Mouse (Mus musculus) E14TG2a.4 (cell line): ENCODE data around the gene Galnt10.
A peak's percentile ranks its signal among the peaks of the same experiment; 100 is the strongest.

Source experiments
- H3K27me3 ChIP-seq: 2 replicates; pipeline ENCODE4 v1.6.1; 2014; ENCODE audit warnings: low read length, control low read depth; ENCODE audit not compliant: insufficient read depth
- H3K36me3 ChIP-seq: 2 replicates; pipeline ENCODE4 v1.6.1; 2014; ENCODE audit warnings: low read length, control low read depth; ENCODE audit not compliant: insufficient read depth
- H3K4me1 ChIP-seq: replicated peaks from 2 replicates; pipeline ENCODE4 v1.6.1; 2014; ENCODE audit warnings: low read depth, low read length, control low read depth
- H3K4me3 ChIP-seq: replicated peaks from 2 replicates; pipeline ENCODE4 v1.5.1; 2014; ENCODE audit warnings: mild to moderate bottlenecking, low read length
- H3K9me3 ChIP-seq: 2 replicates; pipeline ENCODE4 v1.6.1; 2014; ENCODE audit warnings: low read length, control low read depth
- CTCF ChIP-seq: conservative IDR thresholded peaks from 2 replicates; pipeline ENCODE4 v1.5.1; 2014; ENCODE audit warnings: low read length
- NANOG ChIP-seq: IDR thresholded peaks from 2 replicates; pipeline ENCODE4 v1.6.1; 2014; ENCODE audit warnings: borderline replicate concordance, low read length, mixed read lengths
- POU5F1 ChIP-seq: IDR thresholded peaks from 2 replicates; pipeline ENCODE4 v1.6.1; 2014; ENCODE audit warnings: low read length, borderline replicate concordance

Galnt10 gene

DNA sequence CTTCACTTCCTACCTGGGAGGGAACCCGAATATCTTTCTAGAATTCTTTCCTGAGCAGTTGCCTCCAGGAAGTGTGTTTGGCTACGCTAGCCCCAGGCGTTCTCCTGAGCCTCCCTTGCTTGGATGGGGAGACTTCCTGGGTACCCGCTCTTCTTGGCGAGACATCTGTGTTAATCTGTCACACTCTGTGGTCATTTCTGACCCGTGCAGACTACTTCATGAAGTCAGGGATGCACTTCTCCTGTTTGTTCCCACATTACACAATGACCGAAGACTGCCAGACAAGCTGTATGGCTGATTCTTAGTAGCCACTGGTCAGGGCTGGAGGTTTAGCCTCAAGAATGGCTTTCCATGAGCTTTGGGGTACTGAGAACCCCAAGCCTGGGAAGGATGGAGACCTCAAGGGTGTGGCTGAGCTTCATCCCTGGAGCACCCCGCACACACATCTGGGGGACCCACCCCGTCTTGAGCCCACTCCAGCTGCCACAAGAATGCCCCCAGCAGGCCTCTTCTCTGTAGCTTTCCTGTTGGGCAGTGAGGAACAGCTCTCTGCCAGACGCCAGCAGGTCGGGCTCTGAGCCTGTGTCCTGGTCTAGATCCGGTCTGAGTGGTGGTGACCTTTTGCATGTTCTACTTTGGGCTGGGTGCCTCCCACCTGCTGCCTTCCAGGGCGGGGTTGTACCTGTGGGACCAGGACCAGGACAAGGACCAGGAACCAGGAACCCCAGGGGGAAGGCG lies 7.8 kb downstream of the Galnt10 start:
- no peaks in the 10 kb centered on the region; the same call in 1 of the 2 replicates for H3K27me3 ChIP-seq
- H3K4me1 ChIP-seq, result peaks cover 97% of the 10 kb centered on the region
- H3K4me3 ChIP-seq, result no peak overlapping the region

GRCm38 (mm10) chr11:57653796-57654195 lies 8.6 kb downstream of the Galnt10 start:
- Histone ChIP-seq H3K4me1 (peaks cover 97% of the 10 kb centered on the region), H3K27me3 (no peaks in the 10 kb centered on the region), H3K9me3 (no peaks in the 10 kb centered on the region), H3K36me3 (no peaks in the 10 kb centered on the region), H3K4me3 (no peak overlapping the region)
- TF ChIP-seq CTCF, result no peak
- no peak for TF ChIP-seq NANOG
- TF ChIP-seq POU5F1, result no peak

More for the DNA sequence above, 7.8 kb downstream of the Galnt10 start:
- no peak for TF ChIP-seq POU5F1
- TF ChIP-seq NANOG, result no peak
- no peak for TF ChIP-seq CTCF
- H3K36me3 ChIP-seq, result no peaks in the 10 kb centered on the region; the same call in 1 of the 2 replicates
- no peaks in the 10 kb centered on the region for H3K9me3 ChIP-seq

DNA sequence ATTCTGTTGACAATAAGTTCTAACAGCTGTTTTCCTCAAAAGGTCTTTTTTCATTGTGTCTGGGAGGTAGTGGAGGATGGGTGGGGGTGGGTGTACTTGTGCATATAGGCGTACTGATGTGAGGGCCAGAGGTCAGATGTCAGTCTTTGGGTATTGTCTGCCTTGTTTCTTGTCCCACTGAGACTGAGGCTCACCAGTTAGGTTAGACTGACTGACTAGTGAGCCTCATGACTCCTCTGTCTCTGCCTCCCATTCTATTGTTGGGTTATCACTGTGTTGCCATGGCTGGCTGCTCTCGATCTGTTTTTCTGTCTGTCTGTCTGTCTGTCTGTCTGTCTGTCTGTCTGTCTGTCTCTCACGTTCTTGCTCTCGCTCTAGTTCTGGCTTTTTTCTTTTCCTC lies 9.1 kb downstream of the Galnt10 start:
- Histone ChIP-seq H3K9me3 (no peaks in the 10 kb centered on the region), H3K4me1 (peaks cover 95% of the 10 kb centered on the region), H3K4me3 (no peak overlapping the region), H3K27me3 (no peaks in the 10 kb centered on the region), H3K36me3 (no peaks in the 10 kb centered on the region)
- TF ChIP-seq POU5F1 (no peak), NANOG (no peak), CTCF (no peak)

DNA sequence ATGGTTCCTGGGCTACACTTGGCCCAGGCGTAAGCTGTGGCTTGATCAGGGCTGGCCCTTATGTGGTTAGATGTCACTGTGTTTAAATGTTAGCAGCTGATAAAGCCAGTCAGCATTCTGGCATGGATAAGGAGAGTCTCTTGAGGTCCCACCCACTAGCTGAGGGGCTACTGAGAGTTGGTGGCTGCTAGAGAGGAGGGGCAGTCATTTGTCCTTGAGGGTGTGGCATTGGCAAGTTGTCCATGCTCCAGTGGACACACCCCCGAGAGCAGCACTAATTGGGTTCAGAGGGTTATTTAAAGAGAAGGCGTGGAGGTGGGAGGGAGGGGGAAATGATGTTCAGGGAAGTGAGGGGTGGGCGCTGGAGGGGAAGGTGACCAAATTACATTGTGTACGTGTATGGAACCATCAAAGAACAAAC lies 9.7 kb downstream of the Galnt10 start:
- Histone ChIP-seq H3K4me3 (no peak overlapping the region), H3K4me1 (peaks cover 95% of the 10 kb centered on the region), H3K9me3 (0 out of 2 replicates have a peak, but pooled peaks cover 1% of the 10 kb centered on the region), H3K36me3 (no peaks in the 10 kb centered on the region), H3K27me3 (no peaks in the 10 kb centered on the region)
- TF ChIP-seq POU5F1 (no peak), NANOG (no peak), CTCF (no peak)

DNA sequence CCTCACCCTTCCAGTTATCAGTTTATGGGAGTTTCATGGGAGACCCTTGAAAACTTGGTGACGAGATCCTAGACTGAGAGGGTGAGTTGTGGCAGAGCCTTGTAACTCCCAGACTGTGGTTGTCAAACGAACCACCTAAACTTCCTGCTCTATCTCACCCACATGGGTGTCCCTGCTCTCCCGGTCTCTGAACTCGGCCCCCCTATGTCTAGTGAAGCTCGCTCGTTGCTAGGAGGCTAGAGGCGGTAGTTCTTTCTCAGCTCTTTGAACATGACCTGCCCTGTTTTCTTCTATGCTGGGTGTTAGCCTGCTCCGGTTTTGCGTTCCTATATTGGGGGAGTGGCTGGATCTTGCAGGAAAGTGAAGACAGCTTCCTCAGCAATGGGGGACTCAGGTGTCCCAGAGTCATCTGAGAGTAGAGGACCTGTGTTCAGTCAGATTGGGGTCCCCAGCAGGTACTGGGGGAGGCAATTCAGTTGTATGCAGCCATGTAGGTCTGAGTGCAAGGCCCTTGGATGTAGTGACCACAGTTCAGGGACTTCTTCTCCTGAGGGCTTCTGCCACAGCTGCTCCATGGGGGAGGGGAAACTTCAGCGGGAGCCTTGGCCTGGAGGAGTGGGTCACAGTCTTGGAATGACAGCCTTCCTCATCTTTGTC lies 10.6 kb downstream of the Galnt10 start:
- Histone ChIP-seq H3K27me3 (no peaks in the 10 kb centered on the region), H3K36me3 (no peaks in the 10 kb centered on the region), H3K4me3 (no peak overlapping the region), H3K9me3 (0 out of 2 replicates have a peak, but pooled peaks cover 4% of the 10 kb centered on the region), H3K4me1 (peaks cover 95% of the 10 kb centered on the region)
- no peak for TF ChIP-seq CTCF
- TF ChIP-seq POU5F1, result no peak
- TF ChIP-seq NANOG, result no peak

DNA sequence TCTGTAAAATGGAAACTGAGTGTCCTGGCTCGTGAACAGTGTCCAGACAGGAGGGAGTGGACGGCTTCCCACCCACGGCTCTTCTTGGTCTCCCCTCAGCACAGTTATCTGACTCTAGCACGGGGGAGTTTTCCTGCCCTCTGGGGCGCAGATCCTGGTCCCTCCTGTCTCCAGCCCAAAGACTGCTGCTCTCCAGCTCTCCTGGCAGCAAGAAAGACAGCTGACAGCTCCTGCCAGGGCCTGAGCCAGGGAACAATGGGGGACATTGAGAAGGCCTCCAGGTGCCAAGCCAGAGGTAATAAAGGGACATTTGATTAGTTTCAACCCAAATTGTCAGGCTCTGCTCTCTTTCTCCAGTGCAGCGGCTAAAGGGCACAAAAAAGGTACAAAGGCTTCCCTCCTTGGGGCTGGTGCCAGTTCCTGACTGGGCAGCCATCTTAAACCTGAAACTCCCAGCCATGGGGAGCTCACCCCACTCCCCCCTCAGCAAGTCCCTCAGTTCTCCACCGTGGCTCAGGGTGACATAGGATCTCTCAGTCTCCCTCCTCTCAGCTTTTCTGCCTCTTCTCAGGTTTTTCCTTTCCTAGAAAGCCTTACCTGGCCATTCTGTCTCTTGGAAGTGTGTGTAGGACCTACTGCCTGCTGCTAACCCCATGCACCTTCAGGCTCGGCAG lies 11.5 kb downstream of the Galnt10 start:
- Histone ChIP-seq H3K9me3 (0 out of 2 replicates have a peak, but pooled peaks cover 4% of the 10 kb centered on the region), H3K4me3 (peak overlapping the region; percentile 29)
- TF ChIP-seq CTCF (no peak), POU5F1 (no peak), NANOG (no peak)

GRCm38 (mm10) chr11:57657370-57658072 lies 12.3 kb downstream of the Galnt10 start:
- Histone ChIP-seq H3K9me3 (0 out of 2 replicates have a peak, but pooled peaks cover 4% of the 10 kb centered on the region), H3K36me3 (no peaks in the 10 kb centered on the region), H3K4me1 (peaks cover 94% of the 10 kb centered on the region), H3K27me3 (no peaks in the 10 kb centered on the region), H3K4me3 (peak overlapping the region; percentile 29)
- TF ChIP-seq POU5F1 (no peak), CTCF (no peak), NANOG (no peak)

More for the DNA sequence above, 11.5 kb downstream of the Galnt10 start:
- Histone ChIP-seq H3K36me3 (no peaks in the 10 kb centered on the region), H3K27me3 (no peaks in the 10 kb centered on the region), H3K4me1 (peaks cover 95% of the 10 kb centered on the region)

DNA sequence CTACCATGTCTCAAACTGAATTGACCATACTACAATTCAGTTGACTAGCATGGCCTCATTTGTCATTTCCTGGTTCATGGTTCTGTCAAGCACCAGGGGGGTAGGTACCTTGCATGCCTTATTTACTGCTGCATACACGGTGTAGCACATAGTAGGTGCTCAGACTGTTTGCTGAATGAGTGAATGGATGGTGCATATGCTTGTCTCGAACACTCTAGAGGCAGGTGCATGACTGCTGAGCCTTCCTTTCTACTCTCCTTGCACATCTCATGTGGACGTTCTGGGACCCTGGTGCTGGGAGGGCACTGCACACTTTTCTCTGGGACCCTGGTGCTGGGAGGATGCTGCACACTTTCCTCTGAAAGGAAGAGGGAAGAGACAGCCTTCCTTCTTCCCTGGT lies 13.0 kb downstream of the Galnt10 start:
- no peak overlapping the region for H3K4me3 ChIP-seq
- peaks cover 89% of the 10 kb centered on the region for H3K4me1 ChIP-seq
- H3K9me3 ChIP-seq, result 0 out of 2 replicates have a peak, but pooled peaks cover 4% of the 10 kb centered on the region
- H3K27me3 ChIP-seq, result no peaks in the 10 kb centered on the region
- H3K36me3 ChIP-seq, result no peaks in the 10 kb centered on the region
- no peak for TF ChIP-seq NANOG
- TF ChIP-seq CTCF, result no peak
- no peak for TF ChIP-seq POU5F1
